Mouse (Mus musculus) embryonic facial prominence, embryonic 14.5 days (tissue): ENCODE data around the gene Bcorl1. TPM values are rescaled to one million over a fixed set of nuclear protein-coding genes. Genes with fewer than 3 reads are reported as not detected.
A peak's percentile ranks its signal among the peaks of the same experiment; 100 is the strongest.
"Not testable (repeated sequence)": the region's sequence is repeated elsewhere in the genome, so short reads cannot be mapped to it uniquely, and the experiment has no call there.

Source experiments
- ATAC-seq: fragments of 200-750 bp; cut with Nextera tagmentation; 2 replicates; pipeline ENCODE4 v1.8.0; 2017; ENCODE audit warnings: low read depth, moderate number of reproducible peaks, moderate TSS enrichment
- DNase-seq: peaks from one replicate; pipeline ENCODE4 v3.0.0-alpha.2; 2015; ENCODE audit warnings: low spot score
- H3K27ac ChIP-seq: fragments of 300-500 bp; sonication (generic); replicated peaks from 2 replicates; pipeline ENCODE4 v1.5.1; 2014; ENCODE audit warnings: low read depth, mild to moderate bottlenecking, low read length, moderate library complexity
- H3K27me3 ChIP-seq: fragments of 300-500 bp; sonication (generic); replicated peaks from 2 replicates; pipeline ENCODE4 v1.6.1; 2014; ENCODE audit warnings: low read length; ENCODE audit not compliant: control insufficient read depth, insufficient read depth
- H3K36me3 ChIP-seq: fragments of 300-500 bp; sonication (generic); 2 replicates; pipeline ENCODE4 v1.6.1; 2014; ENCODE audit warnings: low read length, mixed read lengths; ENCODE audit not compliant: control insufficient read depth, insufficient read depth
- H3K4me1 ChIP-seq: fragments of 300-500 bp; sonication (generic); 2 replicates; pipeline ENCODE4 v1.6.1; 2014; ENCODE audit warnings: antibody characterized with exemption, low read length; ENCODE audit not compliant: control insufficient read depth, insufficient read depth
- H3K4me2 ChIP-seq: fragments of 300-500 bp; sonication (generic); 2 replicates; pipeline ENCODE4 v1.6.1; 2014; ENCODE audit warnings: low read depth, mild to moderate bottlenecking, low read length, moderate library complexity, mixed read lengths
- H3K4me3 ChIP-seq: fragments of 300-500 bp; sonication (generic); 2 replicates; pipeline ENCODE4 v1.5.1; 2014; ENCODE audit warnings: low read depth, mild to moderate bottlenecking, low read length
- H3K9ac ChIP-seq: fragments of 300-500 bp; sonication (generic); 2 replicates; pipeline ENCODE4 v1.6.1; 2014; ENCODE audit warnings: low read depth, mild to moderate bottlenecking, low read length, moderate library complexity, mixed read lengths
- H3K9me3 ChIP-seq: fragments of 300-500 bp; sonication (generic); 2 replicates; pipeline ENCODE4 v1.6.1; 2016; ENCODE audit warnings: low read length; ENCODE audit not compliant: control insufficient read depth
- WGBS: fragments of 180-500 bp; shearing (Covaris S2); extraction: QIAGEN DNeasy Blood & Tissue Kit; methylation state at CpG from one replicate; pipeline ENCODE4 v1.1.7; 2014; 5-methylcytosine and 5-hydroxymethylcytosine counted together
- polyA plus RNA-seq: library from polyadenylated mRNA; unstranded; fragments of >200 nt; fragmentation: Nextera tagmentation; extraction: Ambion mirVana; gene quantifications from 2 replicates; pipeline ENCODE4 v1.2.1, GENCODE M21; 2014

The Bcorl1 gene
- polyA plus RNA-seq, 1 experiment from 2014 or later, result 7.0 TPM

DNA sequence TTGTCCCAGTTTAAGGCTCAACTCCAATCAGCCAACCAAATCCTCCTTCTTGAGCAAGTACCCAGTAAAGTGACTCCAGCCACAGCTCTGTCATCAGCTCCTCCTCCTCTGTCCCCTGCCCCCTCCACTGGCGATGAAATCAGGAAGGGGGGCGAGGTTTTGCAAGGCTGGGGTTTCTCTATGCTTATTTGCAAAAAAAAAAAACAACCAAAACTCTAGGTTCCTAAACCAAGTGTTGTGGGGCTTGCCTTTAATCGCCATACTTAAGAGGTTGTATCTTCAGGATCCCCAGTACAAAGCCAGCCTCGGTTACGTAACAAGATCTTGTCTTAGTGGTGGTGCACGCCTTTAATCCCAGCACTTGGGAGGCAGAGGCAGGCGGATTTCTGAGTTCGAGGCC is 87.5 kb downstream of the Bcorl1 start:
- ATAC-seq, result no peak

DNA sequence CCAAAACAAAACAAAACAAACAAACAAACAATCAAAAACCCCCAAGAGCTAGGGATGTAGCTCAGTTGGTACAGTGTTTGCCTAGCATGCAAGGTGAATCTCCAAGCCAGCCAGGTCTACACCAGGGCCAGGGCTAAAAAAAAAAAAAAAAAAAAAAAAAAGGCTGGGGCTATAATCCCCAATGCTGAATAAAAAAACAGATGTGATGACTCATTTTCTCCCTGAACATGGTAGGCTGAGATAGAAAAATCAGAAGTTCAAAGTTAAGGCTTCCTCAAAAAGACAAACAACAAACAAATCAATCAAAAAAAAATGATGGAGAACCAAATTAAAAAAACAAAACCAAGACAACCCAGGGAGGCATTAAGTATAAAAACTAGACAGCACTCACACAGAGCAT is 87.9 kb downstream of the Bcorl1 start:
- Histone ChIP-seq H3K9me3 (no peaks in the 10 kb centered on the region), H3K27me3 (no peaks in the 10 kb centered on the region), H3K27ac (no peak overlapping the region), H3K4me2 (no peak overlapping the region), H3K36me3 (no peaks in the 10 kb centered on the region), H3K4me3 (no peak overlapping the region), H3K4me1 (no peaks in the 10 kb centered on the region), H3K9ac (no peak overlapping the region)
- DNase-seq (no peak), ATAC-seq (no peak)

More for the DNA sequence above, 87.5 kb downstream of the Bcorl1 start:
- DNase-seq, result no peak
- Histone ChIP-seq H3K27me3 (no peaks in the 10 kb centered on the region), H3K9me3 (no peaks in the 10 kb centered on the region), H3K36me3 (no peaks in the 10 kb centered on the region), H3K4me2 (no peak overlapping the region), H3K4me1 (no peaks in the 10 kb centered on the region), H3K4me3 (no peak overlapping the region), H3K27ac (no peak overlapping the region), H3K9ac (no peak overlapping the region)
- 90% methylated on average over 7 of the region's 8 CpGs for WGBS

DNA sequence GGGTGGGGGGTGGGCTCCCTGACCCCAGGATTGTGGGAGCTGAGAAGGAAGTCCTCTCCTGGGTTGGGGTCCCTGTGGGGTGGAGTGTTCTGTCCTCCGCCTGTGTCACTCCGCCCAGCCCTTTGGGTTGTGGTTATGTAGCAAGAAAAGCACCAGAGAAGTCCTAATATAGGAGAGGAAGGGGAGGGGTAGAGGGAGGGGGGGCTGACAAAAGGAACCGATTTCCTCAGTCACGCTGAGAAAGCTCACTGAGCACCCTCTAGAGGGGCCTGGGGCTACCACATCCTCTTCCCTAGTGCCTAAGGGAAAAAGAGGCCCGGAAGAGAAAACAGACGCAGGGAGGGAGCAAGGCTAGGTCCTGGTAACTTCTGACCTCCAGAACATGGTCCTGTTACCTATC is 88.4 kb downstream of the Bcorl1 start:
- DNase-seq, result peak; percentile 6
- Histone ChIP-seq H3K4me2 (no peak overlapping the region), H3K36me3 (no peaks in the 10 kb centered on the region), H3K4me1 (no peaks in the 10 kb centered on the region), H3K9ac (no peak overlapping the region), H3K4me3 (no peak overlapping the region), H3K27ac (no peak overlapping the region), H3K27me3 (no peaks in the 10 kb centered on the region), H3K9me3 (no peaks in the 10 kb centered on the region)
- WGBS, result 36% methylated on average over 6 of the region's 6 CpGs
- no peak for ATAC-seq

DNA sequence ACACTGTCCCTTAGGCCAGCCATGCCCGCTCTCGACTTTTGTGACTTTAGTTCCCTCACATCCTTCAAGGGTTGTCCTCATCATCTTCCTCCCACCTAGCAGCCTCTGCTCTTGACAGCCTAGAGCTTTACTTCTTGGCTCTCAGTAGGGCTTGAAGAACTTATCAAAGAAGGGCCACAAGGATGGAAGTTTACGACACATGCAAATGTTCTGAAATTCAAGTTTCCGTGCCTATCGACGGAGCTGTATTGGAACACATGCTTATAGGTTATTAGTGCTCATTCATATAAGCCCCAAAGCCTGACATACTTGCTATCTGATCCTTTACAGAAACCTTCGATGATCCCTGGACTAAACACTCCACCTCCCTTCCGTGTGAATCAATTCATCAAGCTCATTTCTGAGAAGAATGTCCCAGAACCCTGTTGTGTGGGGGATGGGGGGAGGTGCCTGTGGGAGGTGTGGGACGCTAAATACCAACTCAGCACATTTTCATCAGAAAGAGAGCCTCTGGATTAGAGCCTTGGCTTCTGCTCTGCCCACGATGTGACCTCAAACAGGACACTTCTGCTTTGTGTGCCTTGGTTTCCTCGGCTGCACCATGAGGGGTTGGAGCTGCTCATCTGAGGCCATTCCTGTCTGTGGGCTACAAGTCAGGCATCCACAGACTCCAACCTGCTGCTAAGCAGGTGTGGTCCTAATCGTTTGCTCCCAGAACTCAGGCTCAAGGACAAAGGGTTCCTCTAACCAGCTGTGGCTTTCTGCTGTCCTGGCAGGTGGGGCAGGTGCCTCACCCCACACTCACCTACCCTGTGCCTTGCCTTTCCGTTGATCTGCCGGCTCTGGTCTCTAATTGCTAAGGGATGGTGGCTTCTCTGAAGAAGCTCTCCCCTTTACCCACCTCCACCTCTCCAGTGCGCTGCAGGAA is 91.7 kb downstream of the Bcorl1 start:
- no peaks in the 10 kb centered on the region for H3K9me3 ChIP-seq
- H3K4me3 ChIP-seq, result no peak overlapping the region
- H3K27ac ChIP-seq, result no peak overlapping the region
- 66% methylated on average over 14 of the region's 15 CpGs for WGBS
- no peak overlapping the region for H3K4me2 ChIP-seq
- ATAC-seq, result no peak
- no peaks in the 10 kb centered on the region for H3K27me3 ChIP-seq
- no peaks in the 10 kb centered on the region for H3K36me3 ChIP-seq
- no peaks in the 10 kb centered on the region for H3K4me1 ChIP-seq
- DNase-seq, result no peak
- no peak overlapping the region for H3K9ac ChIP-seq

DNA sequence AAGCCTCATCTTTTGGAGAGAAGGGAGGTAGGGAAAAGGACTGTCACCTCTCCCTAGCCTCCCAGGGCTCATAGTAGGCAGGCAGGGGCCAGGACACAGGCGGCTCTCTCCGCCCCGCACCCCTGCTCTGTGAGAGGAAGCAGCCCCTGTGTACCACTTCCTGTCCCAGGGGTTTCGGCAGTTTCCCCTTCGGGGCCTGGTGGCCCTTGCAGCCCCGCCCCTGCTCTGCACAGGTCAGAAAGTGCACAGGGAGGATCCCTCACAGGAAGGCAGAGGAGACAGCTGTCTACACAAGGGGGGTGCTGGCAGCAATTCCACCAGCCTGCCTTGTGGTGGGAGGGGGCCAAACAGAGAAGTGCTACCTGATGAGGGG is 92.4 kb downstream of the Bcorl1 start:
- DNase-seq (no peak), ATAC-seq (no peak)
- WGBS, result 20% methylated on average over 3 of the region's 6 CpGs
- Histone ChIP-seq H3K27me3 (no peaks in the 10 kb centered on the region), H3K4me2 (no peak overlapping the region), H3K9ac (no peak overlapping the region), H3K27ac (no peak overlapping the region), H3K4me1 (no peaks in the 10 kb centered on the region), H3K9me3 (no peaks in the 10 kb centered on the region), H3K4me3 (no peak overlapping the region), H3K36me3 (no peaks in the 10 kb centered on the region)

DNA sequence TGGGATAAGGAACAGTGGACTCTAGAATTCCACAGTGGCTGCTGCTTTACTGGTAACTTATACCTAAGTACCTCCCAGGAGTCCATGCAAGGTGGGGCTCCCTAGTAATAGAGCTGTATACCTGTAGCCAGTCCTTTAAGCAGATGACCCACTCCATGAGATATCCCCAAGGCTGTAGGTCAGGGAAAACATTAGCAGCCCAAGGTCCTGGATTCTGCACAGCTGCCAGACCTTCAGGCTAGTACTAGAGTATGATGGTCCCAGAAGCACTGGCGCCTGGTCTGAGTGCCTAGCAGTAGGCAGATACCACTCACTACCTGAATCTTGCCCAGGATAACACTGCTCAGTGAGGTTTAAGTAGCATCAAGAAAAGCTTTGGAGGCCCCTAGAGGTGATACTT is 93.1 kb downstream of the Bcorl1 start:
- Histone ChIP-seq H3K4me3 (no peak overlapping the region), H3K4me2 (no peak overlapping the region), H3K4me1 (0 out of 2 replicates have a peak, but pooled peaks cover 2% of the 10 kb centered on the region), H3K9me3 (no peaks in the 10 kb centered on the region), H3K9ac (no peak overlapping the region), H3K36me3 (no peaks in the 10 kb centered on the region), H3K27ac (no peak overlapping the region), H3K27me3 (no peaks in the 10 kb centered on the region)
- WGBS, result 83% methylated on average over 1 of the region's 1 CpGs
- ATAC-seq (no peak), DNase-seq (no peak)

DNA sequence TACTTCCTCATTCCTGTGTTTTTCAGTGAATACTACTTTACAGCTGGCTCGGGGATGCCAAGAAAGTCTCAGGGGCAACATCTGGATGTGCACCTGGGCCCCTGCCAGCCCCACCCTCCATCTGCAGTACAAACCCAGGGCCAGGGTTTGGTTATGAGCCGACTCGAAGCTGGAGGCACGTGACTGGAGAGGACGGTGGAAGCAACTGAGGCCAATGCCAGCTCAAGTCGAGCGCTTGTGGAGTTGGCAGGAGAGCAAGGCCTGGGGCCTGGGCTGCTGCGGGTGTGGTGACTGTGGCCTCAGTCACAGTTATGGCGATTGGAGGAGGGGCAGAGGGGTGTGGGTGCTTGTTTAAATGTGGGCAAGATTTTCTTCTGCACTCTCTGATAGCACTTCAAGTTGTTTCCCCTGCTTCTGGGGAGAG is 94.3 kb downstream of the Bcorl1 start:
- Histone ChIP-seq H3K27ac (no peak overlapping the region), H3K27me3 (no peaks in the 10 kb centered on the region), H3K9ac (no peak overlapping the region), H3K9me3 (no peaks in the 10 kb centered on the region), H3K36me3 (no peaks in the 10 kb centered on the region), H3K4me2 (no peak overlapping the region), H3K4me3 (no peak overlapping the region), H3K4me1 (0 out of 2 replicates have a peak, but pooled peaks cover 3% of the 10 kb centered on the region)
- 52% methylated on average over 8 of the region's 9 CpGs for WGBS
- DNase-seq (no peak), ATAC-seq (0 out of 2 replicates have a peak, but pooled peaks have one; percentile 33)

DNA sequence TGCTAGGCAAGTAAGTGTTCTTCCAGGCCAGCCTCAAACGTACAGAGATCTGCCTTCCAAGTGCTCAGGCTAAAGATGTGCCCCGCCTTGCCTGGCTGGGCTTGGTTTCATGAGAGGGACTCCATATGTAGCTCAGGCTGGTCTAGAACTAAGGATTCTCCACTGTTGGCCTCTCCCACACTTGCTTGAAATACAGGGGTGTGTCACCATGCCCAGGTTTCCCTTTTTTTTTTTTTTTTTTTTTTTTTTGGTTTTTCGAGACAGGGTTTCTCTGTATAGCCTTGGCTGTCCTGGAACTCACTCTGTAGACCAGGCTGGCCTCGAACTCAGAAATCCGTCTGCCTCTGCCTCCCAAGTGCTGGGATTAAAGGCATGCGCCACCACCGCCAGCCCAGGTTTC is 94.9 kb downstream of the Bcorl1 start:
- not testable (repeated sequence) for H3K4me3 ChIP-seq, H3K36me3 ChIP-seq, H3K9me3 ChIP-seq, DNase-seq, ATAC-seq, H3K27ac ChIP-seq, H3K4me2 ChIP-seq, H3K9ac ChIP-seq, H3K4me1 ChIP-seq, H3K27me3 ChIP-seq
- WGBS, result 74% methylated on average over 4 of the region's 7 CpGs

DNA sequence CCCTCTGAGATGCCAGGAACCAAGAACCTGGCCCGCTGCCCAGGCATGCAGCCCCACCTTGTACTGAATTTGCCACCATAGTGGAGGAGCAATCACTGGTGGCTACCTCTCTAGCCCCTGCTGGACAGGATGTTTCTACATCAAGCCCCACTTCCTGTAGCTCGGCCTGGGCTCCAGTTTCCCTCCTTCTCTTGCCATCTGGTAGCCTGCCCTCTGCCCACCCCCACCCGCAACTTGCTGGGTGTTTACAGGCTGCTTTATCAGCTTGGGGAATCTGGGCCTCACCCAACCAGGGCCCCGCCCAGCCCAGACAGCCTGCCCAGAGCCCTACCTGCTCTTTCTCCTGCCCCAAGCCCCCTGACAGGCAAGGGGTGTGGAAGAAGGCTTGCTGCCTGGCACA is 97.9 kb downstream of the Bcorl1 start:
- Histone ChIP-seq H3K4me1 (0 out of 2 replicates have a peak, but pooled peaks cover 3% of the 10 kb centered on the region), H3K4me3 (no peak overlapping the region), H3K9me3 (no peaks in the 10 kb centered on the region), H3K27me3 (no peaks in the 10 kb centered on the region), H3K9ac (no peak overlapping the region), H3K27ac (no peak overlapping the region), H3K36me3 (no peaks in the 10 kb centered on the region), H3K4me2 (no peak overlapping the region)
- ATAC-seq (no peak), DNase-seq (no peak)
- WGBS, result 73% methylated on average over 4 of the region's 4 CpGs
